Mouse (Mus musculus) cerebellum, postnatal 14 days (tissue): Measurements from ENCODE around the gene Gm5108.

Source experiments
- DNase-seq, 2 experiments: peaks; one replicate each; pipeline ENCODE4 v3.0.0; 2021; ENCODE audit warnings: mixed read lengths in 2 of 2

Gm5108 gene

GRCm38 (mm10) chr5:67941369-67941768, at the start of gene Gm5108:
Gm5108 (plus strand) TSS chr5:67941669.
- no peak for DNase-seq

- peak; percentile 5 to 10 for DNase-seq
These were observed 42.5 kb upstream of the Gm5108 start for GRCm38 (mm10) chr5:67898921-67899320.

GRCm38 (mm10) chr5:67904555-67904954, 36.9 kb upstream of the Gm5108 start:
- no peak for DNase-seq

- no peak for DNase-seq
These were observed 10.9 kb upstream of the Gm5108 start for GRCm38 (mm10) chr5:67930584-67930983.

- no peak for DNase-seq
These were observed 9.8 kb upstream of the Gm5108 start for GRCm38 (mm10) chr5:67931623-67932022.

- DNase-seq: no peak
These were observed 1.7 kb downstream of the Gm5108 start for GRCm38 (mm10) chr5:67943199-67943598.

- DNase-seq: no peak
These were observed 2.8 kb downstream of the Gm5108 start for GRCm38 (mm10) chr5:67944074-67944785.

GRCm38 (mm10) chr5:67946321-67946720, 4.9 kb downstream of the Gm5108 start, which contains the start of gene Gm21905:
Gm21905 (minus strand) TSS chr5:67946421.
- DNase-seq: no peak

- peak in 1 of 2 experiments; percentile 5 for DNase-seq
These were observed 5.5 kb downstream of the Gm5108 start for GRCm38 (mm10) chr5:67947006-67947405.

GRCm38 (mm10) chr5:67948074-67948473, 6.6 kb downstream of the Gm5108 start:
- no peak for DNase-seq

- DNase-seq: no peak
These were observed 12.6 kb downstream of the Gm5108 start for GRCm38 (mm10) chr5:67954097-67954496.

- no peak for DNase-seq
These were observed 14.0 kb downstream of the Gm5108 start for GRCm38 (mm10) chr5:67955486-67955885.

GRCm38 (mm10) chr5:67961708-67962629, 20.5 kb downstream of the Gm5108 start:
- no peak for DNase-seq

- DNase-seq: no peak
These were observed 28.1 kb downstream of the Gm5108 start for GRCm38 (mm10) chr5:67969536-67969935.

GRCm38 (mm10) chr5:67981946-67982526, 40.6 kb downstream of the Gm5108 start:
- no peak for DNase-seq

- no peak for DNase-seq
These were observed 49.0 kb downstream of the Gm5108 start for GRCm38 (mm10) chr5:67990426-67990825.

GRCm38 (mm10) chr5:68002611-68003010, 61.1 kb downstream of the Gm5108 start:
- DNase-seq: no peak

- no peak for DNase-seq
These were observed 62.4 kb downstream of the Gm5108 start for GRCm38 (mm10) chr5:68003904-68004303.

GRCm38 (mm10) chr5:68004419-68004818, 63.0 kb downstream of the Gm5108 start:
- no peak for DNase-seq

GRCm38 (mm10) chr5:68007074-68007473, 65.6 kb downstream of the Gm5108 start:
- DNase-seq: no peak

GRCm38 (mm10) chr5:68011569-68011968, 70.1 kb downstream of the Gm5108 start:
- DNase-seq: no peak

GRCm38 (mm10) chr5:68012618-68013017, 71.1 kb downstream of the Gm5108 start:
- DNase-seq: peak; percentile 86 to 91

GRCm38 (mm10) chr5:68020870-68021269, 79.4 kb downstream of the Gm5108 start:
- no peak for DNase-seq
